ENCODE assay signal across 1 mouse cellular context in the genomic region with DNA sequence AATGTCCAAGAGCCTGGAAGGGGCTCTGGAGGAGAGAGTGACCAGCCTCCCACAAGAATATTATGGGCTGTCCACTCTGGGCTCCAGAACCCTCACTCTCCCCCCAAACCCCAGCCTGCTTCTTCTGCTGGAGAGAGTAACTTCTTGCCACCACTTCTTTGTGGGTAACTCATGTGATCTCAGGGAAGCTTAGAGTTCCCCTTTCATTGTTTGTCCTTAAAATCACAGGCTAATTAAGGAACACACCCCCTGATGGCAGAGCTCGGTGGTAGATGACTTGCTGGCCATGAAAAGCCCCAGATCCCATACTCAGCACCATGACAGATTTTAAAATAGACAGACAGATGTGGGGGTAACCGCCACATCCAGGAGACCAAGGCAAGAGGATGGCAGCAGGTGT.
A peak's percentile ranks its signal among the peaks of the same experiment; 100 is the strongest.
TF ChIP-seq lines count a peak whose summit lies in the region.

No protein-coding gene starts in this region.

TF ChIP-seq in MEL, 35 proteins besides CTCF, POLR2A, EP300 and RAD21 (continued from another document):
- TF ChIP-seq ZNF384 (IDR thresholded peaks at IDR 0.05; ENCODE audit: low read depth, low read length): no peak
- peak; percentile 93 for TF ChIP-seq BHLHE40 (IDR thresholded peaks at IDR 0.05; ENCODE audit: borderline replicate concordance, low read depth, low read length)
- no peak for TF ChIP-seq JUND (IDR thresholded peaks at IDR 0.05; ENCODE audit: low read depth, low read length)
- TF ChIP-seq CHD2 (IDR thresholded peaks at IDR 0.05; ENCODE audit: low read length): no peak
- TF ChIP-seq POLR2AphosphoS5 (IDR thresholded peaks at IDR 0.05; ENCODE audit: borderline replicate concordance, low read depth, low read length): no peak
- TF ChIP-seq RCOR1 (IDR thresholded peaks at IDR 0.05; ENCODE audit: low read depth, low read length): no peak
- no peak for TF ChIP-seq ZC3H11A (IDR thresholded peaks at IDR 0.05; ENCODE audit: low read depth, low read length)
- peak; percentile 89 for TF ChIP-seq USF1 (IDR thresholded peaks at IDR 0.05; ENCODE audit: low read depth, low read length)
- no peak for TF ChIP-seq MAFK (IDR thresholded peaks at IDR 0.05; ENCODE audit: borderline replicate concordance, low read depth, low read length)
- TF ChIP-seq TBP (IDR thresholded peaks at IDR 0.05; ENCODE audit: low read depth, low read length): no peak
- TF ChIP-seq GABPA (IDR thresholded peaks at IDR 0.05; ENCODE audit: low read depth, low read length): no peak
- no peak for TF ChIP-seq UBTF (IDR thresholded peaks at IDR 0.05; ENCODE audit: borderline replicate concordance, insufficient read depth, low read depth, low read length)
- TF ChIP-seq MXI1 (IDR thresholded peaks at IDR 0.05; ENCODE audit: low read depth, low read length): no peak
- TF ChIP-seq USF2 (IDR thresholded peaks at IDR 0.05; ENCODE audit: borderline replicate concordance in 1 of 2, insufficient read depth in 1 of 2, low read depth in 1 of 2, low read length in 2 of 2): 0 out of 4 replicates have a peak, but pooled peaks of 1 of the 2 experiments have one; percentile 28
- no peak for TF ChIP-seq MYB (IDR thresholded peaks at IDR 0.05; ENCODE audit: low read depth, low read length)
TF ChIP-seq in MEL: peak in this region for 4.
